Mouse (Mus musculus) granulocyte monocyte progenitor cell, adult 5-6 weeks (primary cell): Measurements from ENCODE around the gene Dnaaf2. TPM values are rescaled to one million over a fixed set of nuclear protein-coding genes. Genes with fewer than 3 reads are reported as not detected.
A peak's percentile ranks its signal among the peaks of the same experiment; 100 is the strongest.

Experiments used
- ATAC-seq: replicated peaks from 2 replicates; pipeline ENCODE4 v1.8.0; 2016; ENCODE audit warnings: mild to moderate bottlenecking, moderate TSS enrichment, inconsistent platforms; ENCODE audit not compliant: poor library complexity, severe bottlenecking
- total RNA-seq, 2 experiments: library from RNA; stranded (forward) in 1 of 2; stranded (reverse) in 1 of 2; fragments of 200-712, 200-1000 nt in 1 of 2; fragments of >200 nt in 1 of 2; fragmentation: Nextera tagmentation in 1 of 2; gene quantifications; 2 replicates each; pipeline ENCODE4 v1.2.3; 2014 to 2017

The Dnaaf2 gene
- total RNA-seq (2014; fragmentation: Nextera tagmentation): 4.1 and 10.9 TPM in 2 replicates
- total RNA-seq (2017): 2.2 and 8.1 TPM in 2 replicates

GRCm38 (mm10) chr12:69198164-69198535 is at the start of gene Dnaaf2:
Gene Dnaaf2, minus strand, starts transcription at chr12:69198429.
- ATAC-seq: peak; percentile 21

GRCm38 (mm10) chr12:69241771-69242431 is 43.7 kb upstream of the Dnaaf2 start:
- ATAC-seq: peak; percentile 91

- ATAC-seq: no peak
Measured at GRCm38 (mm10) chr12:69241405-69241770, 43.2 kb upstream of the Dnaaf2 start.

GRCm38 (mm10) chr12:69240876-69241275 is 42.6 kb upstream of the Dnaaf2 start, which contains the start of gene Klhdc1:
Gene Klhdc1, plus strand, starts transcription at chr12:69241176.
- no peak for ATAC-seq

- no peak for ATAC-seq
Measured at GRCm38 (mm10) chr12:69238284-69238683, 40.1 kb upstream of the Dnaaf2 start.

- no peak for ATAC-seq
Measured at GRCm38 (mm10) chr12:69235782-69236181, 37.6 kb upstream of the Dnaaf2 start.

- peak; percentile 62 for ATAC-seq
Measured at GRCm38 (mm10) chr12:69229251-69229650, 31.0 kb upstream of the Dnaaf2 start.

GRCm38 (mm10) chr12:69227776-69228466 is 29.7 kb upstream of the Dnaaf2 start, which contains the start of gene Pole2:
Gene Pole2, minus strand, starts transcription at chr12:69228195.
- ATAC-seq: peak; percentile 96

- ATAC-seq: no peak
Measured at GRCm38 (mm10) chr12:69220613-69221277, 22.5 kb upstream of the Dnaaf2 start.

- no peak for ATAC-seq
Measured at GRCm38 (mm10) chr12:69216587-69216986, 18.4 kb upstream of the Dnaaf2 start.

GRCm38 (mm10) chr12:69215000-69215785 is 17.0 kb upstream of the Dnaaf2 start:
- no peak for ATAC-seq

GRCm38 (mm10) chr12:69214393-69214792 is 16.2 kb upstream of the Dnaaf2 start:
- peak; percentile 88 for ATAC-seq

- ATAC-seq: no peak
Measured at GRCm38 (mm10) chr12:69213186-69213777, 15.1 kb upstream of the Dnaaf2 start.

- no peak for ATAC-seq
Measured at GRCm38 (mm10) chr12:69211057-69211456, 12.8 kb upstream of the Dnaaf2 start.

GRCm38 (mm10) chr12:69210056-69210979 is 12.1 kb upstream of the Dnaaf2 start:
- no peak for ATAC-seq

GRCm38 (mm10) chr12:69208520-69208919 is 10.3 kb upstream of the Dnaaf2 start:
- no peak for ATAC-seq

- no peak for ATAC-seq
Measured at GRCm38 (mm10) chr12:69207926-69208325, 9.7 kb upstream of the Dnaaf2 start.

GRCm38 (mm10) chr12:69207396-69207795 is 9.2 kb upstream of the Dnaaf2 start:
- no peak for ATAC-seq
